Mouse (Mus musculus) intestine, embryonic 15.5 days (tissue): ENCODE measurements around the gene Gm45716. TPM values are rescaled to one million over a fixed set of nuclear protein-coding genes. Genes with fewer than 3 reads are reported as not detected.

Source experiments
- ATAC-seq: fragments of 200-750 bp; cut with Nextera tagmentation; 2 replicates; pipeline ENCODE4 v1.8.0; 2017; ENCODE audit warnings: moderate TSS enrichment, moderate library complexity
- H3K27ac ChIP-seq: fragments of 300-500 bp; sonication (generic); 2 replicates; pipeline ENCODE4 v1.5.1; 2015; ENCODE audit warnings: mild to moderate bottlenecking, inconsistent platforms
- H3K27me3 ChIP-seq: fragments of 300-500 bp; sonication (generic); replicated peaks from 2 replicates; pipeline ENCODE4 v1.6.1; 2015; ENCODE audit warnings: inconsistent platforms
- H3K36me3 ChIP-seq: fragments of 300-500 bp; sonication (generic); 2 replicates; pipeline ENCODE4 v1.6.1; 2015; ENCODE audit warnings: inconsistent platforms
- H3K4me1 ChIP-seq: fragments of 300-500 bp; sonication (generic); replicated peaks from 2 replicates; pipeline ENCODE4 v1.6.1; 2015; ENCODE audit warnings: inconsistent platforms
- H3K4me2 ChIP-seq: fragments of 300-500 bp; sonication (generic); replicated peaks from 2 replicates; pipeline ENCODE4 v1.6.1; 2015; ENCODE audit warnings: mild to moderate bottlenecking, inconsistent platforms
- H3K4me3 ChIP-seq: fragments of 300-500 bp; sonication (generic); replicated peaks from 2 replicates; pipeline ENCODE4 v1.5.1; 2015; ENCODE audit warnings: inconsistent platforms
- H3K9ac ChIP-seq: fragments of 300-500 bp; sonication (generic); 2 replicates; pipeline ENCODE4 v1.6.1; 2015; ENCODE audit warnings: inconsistent platforms
- H3K9me3 ChIP-seq: fragments of 300-500 bp; sonication (generic); 2 replicates; pipeline ENCODE4 v1.6.1; 2016; ENCODE audit warnings: inconsistent platforms
- WGBS: fragments of 180-500 bp; shearing (Covaris S2); methylation state at CpG from one replicate; pipeline ENCODE4 v1.1.7; 2015; 5-methylcytosine and 5-hydroxymethylcytosine counted together
- polyA plus RNA-seq: library from polyadenylated mRNA; unstranded; fragments of >200 nt; fragmentation: Nextera tagmentation; extraction: Ambion mirVana; gene quantifications from 2 replicates; pipeline ENCODE4 v1.2.1, GENCODE M21; 2015

Gm45716 gene
- 9.8 and 12.3 TPM in 2 replicates for polyA plus RNA-seq

DNA sequence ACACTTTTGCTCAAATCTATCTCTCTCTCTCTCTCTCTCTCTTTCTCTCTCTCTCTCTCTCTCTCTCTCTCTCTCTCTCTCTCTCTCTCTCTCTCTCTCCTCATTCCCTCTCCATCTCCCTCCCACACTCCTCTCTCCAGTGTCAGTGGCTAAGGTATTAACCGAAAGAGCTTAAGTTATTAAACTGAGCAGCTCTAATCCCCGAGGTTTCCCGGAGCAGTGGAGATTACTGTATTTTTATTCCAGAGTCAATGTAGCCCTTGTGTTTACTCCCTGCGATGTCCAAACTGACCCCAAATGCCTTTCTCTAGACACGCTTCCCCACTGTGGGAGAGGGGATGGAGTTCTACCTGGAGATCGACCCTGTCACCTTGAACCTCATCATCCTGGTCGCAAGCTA lies at the start of gene Gm45716:
Gm45716 (plus strand) TSS at position 243 of the 400 bp plus-strand sequence.
- H3K36me3 ChIP-seq = no peaks in the 10 kb centered on the region
- 88% methylated on average over 7 of the region's 7 CpGs for WGBS
- H3K27me3 ChIP-seq = no peaks in the 10 kb centered on the region
- no peak for ATAC-seq
- H3K4me2 ChIP-seq = no peak within 1 kb of the TSS
- H3K9ac ChIP-seq = no peak within 1 kb of the TSS
- H3K9me3 ChIP-seq = no peaks in the 10 kb centered on the region
- H3K27ac ChIP-seq = no peak within 1 kb of the TSS
- no peak within 1 kb of the TSS for H3K4me3 ChIP-seq
- no peaks in the 10 kb centered on the region for H3K4me1 ChIP-seq

DNA sequence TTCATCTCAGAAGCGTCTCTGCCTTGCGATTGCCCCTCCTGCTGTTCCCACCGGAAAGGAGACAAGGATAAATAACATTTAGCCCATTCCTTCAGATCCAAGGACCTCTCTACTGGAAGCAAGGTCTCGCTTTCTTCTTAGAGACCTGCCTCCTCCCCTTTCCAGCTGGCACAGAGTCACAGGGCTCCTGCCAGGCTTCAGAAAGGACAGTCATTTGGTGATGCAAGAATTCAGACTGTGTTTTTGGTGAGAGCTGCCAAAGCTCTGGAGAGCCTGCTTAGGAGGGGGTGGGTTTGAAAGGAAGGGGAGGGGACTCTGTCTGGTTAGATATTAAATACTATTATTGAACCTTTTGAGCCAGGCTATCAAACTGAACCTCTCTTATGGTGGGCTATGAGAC lies 45.1 kb upstream of the Gm45716 start:
- Histone ChIP-seq H3K36me3 (no peaks in the 10 kb centered on the region), H3K4me1 (no peaks in the 10 kb centered on the region), H3K27ac (no peak overlapping the region), H3K9ac (no peak overlapping the region), H3K4me2 (no peak overlapping the region), H3K27me3 (no peaks in the 10 kb centered on the region), H3K4me3 (no peak overlapping the region), H3K9me3 (no peaks in the 10 kb centered on the region)
- 46% methylated on average over 4 of the region's 4 CpGs for whole genome bisulfite sequencing
- ATAC-seq = no peak

DNA sequence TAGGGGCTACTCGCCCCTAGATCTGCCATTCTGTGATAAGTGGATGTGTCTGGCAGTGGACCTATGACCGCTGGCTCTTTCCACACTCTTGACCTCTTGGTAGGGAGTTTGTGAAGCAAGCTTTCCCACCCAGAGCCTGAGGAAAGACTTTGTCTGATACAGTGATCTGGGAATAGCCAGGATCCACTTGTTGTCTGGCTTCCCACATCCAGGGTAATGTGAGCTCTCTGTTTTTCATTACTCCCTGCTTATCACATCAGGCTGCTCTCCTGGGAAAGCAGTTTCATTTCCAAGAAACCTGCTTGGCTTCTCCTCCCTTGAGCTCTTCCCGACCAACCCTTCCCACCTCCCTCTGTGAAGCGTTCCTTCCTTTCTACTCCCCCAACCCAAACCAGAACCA lies 44.5 kb upstream of the Gm45716 start:
- H3K9me3 ChIP-seq = no peaks in the 10 kb centered on the region
- no peaks in the 10 kb centered on the region for H3K36me3 ChIP-seq
- H3K9ac ChIP-seq = no peak overlapping the region
- no peak overlapping the region for H3K4me2 ChIP-seq
- WGBS = 60% methylated on average over 4 of the region's 4 CpGs
- ATAC-seq = no peak
- H3K4me3 ChIP-seq = no peak overlapping the region
- H3K27ac ChIP-seq = no peak overlapping the region
- no peaks in the 10 kb centered on the region for H3K27me3 ChIP-seq
- H3K4me1 ChIP-seq = no peaks in the 10 kb centered on the region

DNA sequence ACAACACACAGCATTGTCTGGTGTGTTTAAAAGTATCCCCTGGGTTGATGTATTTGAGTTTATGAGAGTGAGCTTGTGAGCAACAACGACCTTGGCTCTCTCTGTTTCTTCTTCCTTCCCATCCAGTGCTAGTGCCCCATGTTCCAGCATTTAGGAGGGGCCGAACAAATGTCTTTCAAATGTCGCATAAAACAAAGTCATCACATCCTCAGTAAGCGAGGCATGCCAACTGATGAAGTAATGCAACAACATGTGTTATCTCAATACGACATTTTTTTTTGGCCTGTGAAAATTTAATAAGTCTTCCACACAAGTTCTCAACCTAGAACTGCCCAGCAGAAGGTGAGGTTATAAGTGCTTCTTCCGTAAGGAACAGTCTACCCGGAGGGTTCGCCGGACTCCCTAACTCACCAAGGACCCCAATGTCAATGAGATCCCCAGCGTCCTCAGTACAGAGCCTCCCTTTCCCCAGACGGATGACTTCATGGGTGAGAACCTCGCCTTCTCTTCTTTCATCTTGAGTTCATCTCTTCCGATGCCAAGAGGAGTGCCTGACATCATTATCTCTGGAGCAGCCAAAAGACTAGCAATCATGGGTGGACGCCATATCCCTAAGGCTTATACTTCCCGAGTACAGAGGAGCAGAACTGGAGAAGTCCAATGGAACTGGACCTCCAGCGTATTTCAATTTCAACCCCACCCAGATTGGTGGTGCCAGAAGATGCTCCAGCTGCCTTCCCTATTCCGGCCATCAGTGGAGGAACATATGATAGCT lies 41.2 kb upstream of the Gm45716 start:
- Histone ChIP-seq H3K4me3 (no peak overlapping the region), H3K9ac (no peak overlapping the region), H3K27me3 (no peaks in the 10 kb centered on the region), H3K4me2 (no peak overlapping the region), H3K9me3 (no peaks in the 10 kb centered on the region), H3K36me3 (no peaks in the 10 kb centered on the region), H3K27ac (no peak overlapping the region), H3K4me1 (no peaks in the 10 kb centered on the region)
- ATAC-seq = no peak
- WGBS = 94% methylated on average over 17 of the region's 17 CpGs

- Histone ChIP-seq H3K4me1 (no peaks in the 10 kb centered on the region), H3K4me2 (no peak overlapping the region), H3K9ac (no peak overlapping the region), H3K4me3 (no peak overlapping the region), H3K9me3 (no peaks in the 10 kb centered on the region), H3K36me3 (no peaks in the 10 kb centered on the region), H3K27ac (no peak overlapping the region), H3K27me3 (no peaks in the 10 kb centered on the region)
- 44% methylated on average over 5 of the region's 5 CpGs for WGBS
- ATAC-seq = no peak
Measured at GRCm38 (mm10) chr11:90155066-90155465, 32.4 kb upstream of the Gm45716 start.

GRCm38 (mm10) chr11:90155466-90155865 lies 32.0 kb upstream of the Gm45716 start:
- WGBS = 25% methylated on average over 2 of the region's 2 CpGs
- no peak overlapping the region for H3K9ac ChIP-seq
- H3K4me3 ChIP-seq = no peak overlapping the region
- ATAC-seq = no peak
- no peaks in the 10 kb centered on the region for H3K4me1 ChIP-seq
- H3K4me2 ChIP-seq = no peak overlapping the region
- no peaks in the 10 kb centered on the region for H3K9me3 ChIP-seq
- H3K27me3 ChIP-seq = no peaks in the 10 kb centered on the region
- no peak overlapping the region for H3K27ac ChIP-seq
- no peaks in the 10 kb centered on the region for H3K36me3 ChIP-seq

GRCm38 (mm10) chr11:90167771-90168170 lies 19.7 kb upstream of the Gm45716 start:
- H3K27ac ChIP-seq = no peak overlapping the region
- H3K4me3 ChIP-seq = no peak overlapping the region
- no peak for ATAC-seq
- no peak overlapping the region for H3K4me2 ChIP-seq
- H3K9ac ChIP-seq = no peak overlapping the region
- H3K4me1 ChIP-seq = no peaks in the 10 kb centered on the region
- no peaks in the 10 kb centered on the region for H3K9me3 ChIP-seq
- WGBS = 29% methylated on average over 6 of the region's 6 CpGs
- no peaks in the 10 kb centered on the region for H3K27me3 ChIP-seq
- no peaks in the 10 kb centered on the region for H3K36me3 ChIP-seq

DNA sequence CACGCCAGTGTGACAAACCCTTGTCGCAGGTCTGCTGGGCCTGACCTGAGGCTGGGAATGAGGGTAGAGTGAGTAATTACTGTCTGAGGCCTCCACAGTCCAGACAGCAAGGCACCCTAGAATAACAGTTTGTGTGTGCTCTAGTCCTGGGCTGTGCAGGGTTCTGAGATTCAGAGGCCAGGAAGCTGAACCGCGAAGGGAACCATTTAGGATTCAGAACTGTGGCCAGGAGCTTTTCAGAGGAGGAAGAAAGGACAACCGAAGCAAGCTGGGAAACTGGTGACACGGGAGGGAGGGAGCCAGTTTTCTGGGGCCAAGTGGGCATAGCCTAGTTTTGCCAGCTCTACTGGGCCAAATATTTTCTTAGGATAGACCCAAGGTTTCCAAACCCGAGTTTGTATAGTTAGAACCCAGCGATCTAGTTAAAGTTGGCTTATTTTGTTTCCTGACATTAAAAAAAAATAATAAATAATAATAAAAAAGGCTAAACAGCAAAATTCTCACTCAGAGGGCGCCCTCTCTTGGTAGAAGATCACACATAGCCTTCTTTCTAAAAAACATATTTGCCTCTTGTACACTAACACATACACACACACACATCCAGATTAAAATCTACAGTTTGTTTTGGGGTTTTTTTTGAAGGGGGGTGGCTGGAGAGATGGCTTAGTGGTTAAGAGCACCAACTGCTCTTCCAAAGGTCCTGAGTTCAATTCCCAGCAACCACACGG lies 19.0 kb upstream of the Gm45716 start:
- Histone ChIP-seq H3K27me3 (no peaks in the 10 kb centered on the region), H3K36me3 (no peaks in the 10 kb centered on the region), H3K9me3 (no peaks in the 10 kb centered on the region), H3K9ac (no peak overlapping the region), H3K4me2 (no peak overlapping the region), H3K4me3 (no peak overlapping the region), H3K27ac (no peak overlapping the region), H3K4me1 (no peaks in the 10 kb centered on the region)
- 86% methylated on average over 10 of the region's 10 CpGs for WGBS
- no peak for ATAC-seq

DNA sequence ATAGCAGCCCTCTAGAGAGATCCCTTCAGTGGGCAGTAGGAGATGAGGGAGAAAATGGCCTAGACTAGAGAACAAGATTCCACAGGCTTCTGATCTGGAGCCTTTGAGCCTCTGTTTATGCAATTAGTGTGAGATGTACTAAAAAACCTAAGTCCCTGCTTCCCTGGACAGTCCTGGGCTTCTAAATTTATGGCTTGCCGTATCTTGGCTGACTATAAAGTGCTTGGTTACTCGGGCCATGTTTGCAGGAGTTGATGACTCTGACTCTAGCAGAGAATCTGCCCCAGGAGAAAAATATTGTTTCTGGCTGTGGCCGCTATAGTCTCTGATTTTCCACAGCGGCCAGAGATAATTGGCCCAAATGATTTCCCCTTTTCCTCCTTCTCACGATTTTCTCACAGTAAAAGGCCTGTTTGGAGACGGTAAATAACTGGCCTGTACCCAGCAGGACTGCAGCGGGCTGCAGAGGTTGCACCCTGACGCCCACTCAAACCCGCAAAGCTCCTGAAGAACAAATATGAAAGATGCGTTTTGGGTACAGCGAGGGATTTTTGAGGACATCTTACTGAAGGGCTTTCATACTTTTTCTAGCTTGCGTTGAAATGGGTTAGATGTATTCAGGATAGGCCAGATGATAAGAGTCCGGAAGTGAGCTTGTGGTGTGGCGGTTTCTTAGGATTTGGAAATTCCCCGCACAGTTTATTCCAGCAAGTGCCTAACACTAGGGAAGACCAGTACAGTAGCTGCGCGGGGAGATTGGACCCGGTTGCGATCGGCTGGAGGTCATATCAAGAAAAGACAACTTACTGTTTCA lies 18.1 kb upstream of the Gm45716 start:
- Histone ChIP-seq H3K4me1 (no peaks in the 10 kb centered on the region), H3K4me2 (peak overlapping the region; percentile 59), H3K9ac (no peak overlapping the region), H3K4me3 (peak overlapping the region; percentile 18), H3K9me3 (no peaks in the 10 kb centered on the region), H3K27ac (no peak overlapping the region), H3K36me3 (no peaks in the 10 kb centered on the region), H3K27me3 (no peaks in the 10 kb centered on the region)
- 52% methylated on average over 20 of the region's 20 CpGs for WGBS
- 0 out of 2 replicates have a peak, but pooled peaks have one; percentile 58 for ATAC-seq

DNA sequence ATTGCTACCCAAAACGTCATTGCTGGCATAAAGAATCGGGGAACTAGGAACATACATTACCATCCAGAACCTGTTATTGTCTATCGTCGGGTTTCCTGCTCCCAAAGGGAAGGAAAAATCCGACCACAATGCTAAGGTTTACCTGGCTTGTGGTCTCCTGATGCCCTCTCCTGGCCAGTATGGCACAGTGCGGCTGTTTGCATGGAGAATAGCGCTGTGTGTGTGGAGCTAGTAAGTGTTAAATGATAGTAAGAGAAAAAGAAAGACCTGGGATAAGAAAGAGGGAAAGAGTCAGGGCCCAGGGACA lies 17.5 kb upstream of the Gm45716 start:
- no peak overlapping the region for H3K9ac ChIP-seq
- H3K4me3 ChIP-seq = peak overlapping the region; percentile 18
- no peaks in the 10 kb centered on the region for H3K27me3 ChIP-seq
- peak overlapping the region; percentile 59 for H3K4me2 ChIP-seq
- WGBS = 4% methylated on average over 7 of the region's 7 CpGs
- ATAC-seq = peak; percentile 83
- H3K36me3 ChIP-seq = no peaks in the 10 kb centered on the region
- H3K27ac ChIP-seq = no peak overlapping the region
- H3K4me1 ChIP-seq = no peaks in the 10 kb centered on the region
- no peaks in the 10 kb centered on the region for H3K9me3 ChIP-seq

DNA sequence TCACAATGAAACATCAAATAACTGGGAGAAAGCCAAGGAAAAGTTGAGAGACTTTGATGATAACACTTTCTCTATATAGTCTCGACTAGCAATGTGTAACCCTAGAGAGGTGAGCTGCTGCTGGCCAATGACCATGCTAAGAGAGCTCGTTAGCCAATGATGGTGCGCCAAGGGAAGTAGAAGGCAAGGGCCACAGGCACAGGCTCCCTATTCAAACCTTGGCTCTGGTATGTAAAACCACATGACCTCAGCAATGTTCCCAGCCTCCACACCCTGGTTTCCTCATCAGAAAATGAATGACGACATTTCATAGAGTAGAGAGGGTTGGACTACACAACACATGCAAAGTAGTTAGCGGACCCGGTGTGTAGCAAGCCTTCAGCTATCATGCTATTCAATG lies 15.2 kb upstream of the Gm45716 start:
- no peaks in the 10 kb centered on the region for H3K36me3 ChIP-seq
- 89% methylated on average over 6 of the region's 6 CpGs for WGBS
- H3K9ac ChIP-seq = no peak overlapping the region
- H3K4me2 ChIP-seq = no peak overlapping the region
- H3K4me3 ChIP-seq = no peak overlapping the region
- no peak overlapping the region for H3K27ac ChIP-seq
- H3K4me1 ChIP-seq = no peaks in the 10 kb centered on the region
- no peaks in the 10 kb centered on the region for H3K9me3 ChIP-seq
- no peak for ATAC-seq
- H3K27me3 ChIP-seq = no peaks in the 10 kb centered on the region

GRCm38 (mm10) chr11:90175634-90176300 lies 11.7 kb upstream of the Gm45716 start:
- Histone ChIP-seq H3K27ac (no peak overlapping the region), H3K4me3 (no peak overlapping the region), H3K4me2 (no peak overlapping the region), H3K27me3 (no peaks in the 10 kb centered on the region), H3K36me3 (no peaks in the 10 kb centered on the region), H3K9me3 (no peaks in the 10 kb centered on the region), H3K4me1 (no peaks in the 10 kb centered on the region), H3K9ac (no peak overlapping the region)
- WGBS = 90% methylated on average over 14 of the region's 14 CpGs
- no peak for ATAC-seq
